ENCODE assay signal across 16 mouse cellular contexts in genomic region chr13:99493304-99493904, GRCm38 (mm10). TPM values are rescaled to one million over a fixed set of nuclear protein-coding genes. Genes with fewer than 3 reads are reported as not detected.
DNase-seq lines count a peak whose midpoint lies in the region; ATAC-seq and TF ChIP-seq lines count a peak whose summit lies in the region.
"Had no signal": no experiment of that assay in that cellular context is flagged by ENCODE, and none has a peak within 500 bp of the region (broad histone marks: within the 10 kb centered on the region; RNA-seq: fewer than 3 reads in every experiment).

No protein-coding gene starts in this region.

- no peak overlapping the region for H3K4me2 ChIP-seq in stomach, embryonic 16.5 days (ENCODE audit: low read depth, low read length)
- no peak overlapping the region for H3K4me2 ChIP-seq in stomach, postnatal 0 days (replicated peaks; ENCODE audit: low read depth)
- H3K4me2 ChIP-seq in hindbrain, embryonic 13.5 days = peak overlapping the region; percentile 34; the same call in 1 of the 2 replicates
- no peak overlapping the region for H3K4me2 ChIP-seq in midbrain, embryonic 16.5 days (ENCODE audit: low read length)
- H3K4me2 ChIP-seq: embryonic facial prominence, embryonic 15.5 days; heart, embryonic 15.5 days; liver, embryonic 12.5 days had no signal

- peak overlapping the region; percentile 32; the same call in 1 of the 2 replicates for H3K27ac ChIP-seq in stomach, embryonic 16.5 days (ENCODE audit: low read length)
- no peak overlapping the region for H3K27ac ChIP-seq in stomach, postnatal 0 days (replicated peaks)
- peak overlapping the region; percentile 82 for H3K27ac ChIP-seq in hindbrain, embryonic 13.5 days
- H3K27ac ChIP-seq in midbrain, embryonic 16.5 days (ENCODE audit: low read length) = peak overlapping the region; percentile 61; the same call in 1 of the 2 replicates
- H3K27ac ChIP-seq: embryonic facial prominence, embryonic 15.5 days; heart, embryonic 15.5 days; kidney, postnatal 0 days; liver, embryonic 12.5 days had no signal

- no peaks in the 10 kb centered on the region for H3K9me3 ChIP-seq in stomach, embryonic 16.5 days (replicated peaks; ENCODE audit: control insufficient read depth, low read length)
- no peaks in the 10 kb centered on the region for H3K9me3 ChIP-seq in stomach, postnatal 0 days (ENCODE audit: control insufficient read depth, low read length)
- H3K9me3 ChIP-seq in hindbrain, embryonic 13.5 days = no peaks in the 10 kb centered on the region
- H3K9me3 ChIP-seq in midbrain, embryonic 16.5 days (replicated peaks; ENCODE audit: control insufficient read depth, low read length, poor library complexity, severe bottlenecking) = no peaks in the 10 kb centered on the region
- H3K9me3 ChIP-seq: embryonic facial prominence, embryonic 15.5 days; heart, embryonic 15.5 days; liver, embryonic 12.5 days had no signal

- WGBS in stomach, embryonic 16.5 days = 90% methylated on average over 5 of the region's 5 CpGs
- WGBS in stomach, postnatal 0 days = 89% methylated on average over 5 of the region's 5 CpGs
- WGBS in hindbrain, embryonic 13.5 days = 30% methylated on average over 5 of the region's 5 CpGs
- 18% methylated on average over 5 of the region's 5 CpGs for WGBS in midbrain, embryonic 16.5 days
- 90% methylated on average over 5 of the region's 5 CpGs for WGBS in lung, adult 2 months

- DNase-seq in stomach, postnatal 0 days (ENCODE audit: low spot score) = no peak
- no peak for DNase-seq in adrenal gland, adult 18-20 months (ENCODE audit: low spot score in 2 of 2)
- DNase-seq in lung, adult 2 months = no peak
- DNase-seq: left cerebral cortex, postnatal 4 days; lung, postnatal 14 days had no signal

- peaks cover 14% of the 10 kb centered on the region for H3K4me1 ChIP-seq in stomach, embryonic 16.5 days (ENCODE audit: control insufficient read depth, insufficient read depth, low read length)
- no peaks in the 10 kb centered on the region for H3K4me1 ChIP-seq in stomach, postnatal 0 days (replicated peaks; ENCODE audit: control insufficient read depth, insufficient read depth)
- H3K4me1 ChIP-seq in hindbrain, embryonic 13.5 days (replicated peaks) = peaks cover 82% of the 10 kb centered on the region
- H3K4me1 ChIP-seq in midbrain, embryonic 16.5 days (ENCODE audit: control insufficient read depth, insufficient read depth, low read length) = peaks cover 38% of the 10 kb centered on the region
- no peaks in the 10 kb centered on the region for H3K4me1 ChIP-seq in lung, adult 2 months (ENCODE audit: control insufficient read depth, insufficient read depth, low read length)
- H3K4me1 ChIP-seq: liver, embryonic 12.5 days had no signal

- TF ChIP-seq EP300 in stomach, postnatal 0 days (optimal IDR thresholded peaks at IDR 0.05) = no peak

- TF ChIP-seq CTCF in stomach, postnatal 0 days (IDR thresholded peaks at IDR 0.05; ENCODE audit: low read depth) = no peak
- no peak for TF ChIP-seq CTCF in lung, adult 2 months (IDR thresholded peaks at IDR 0.05; ENCODE audit: insufficient read depth, low read length)

- ATAC-seq in stomach, embryonic 16.5 days (ENCODE audit: insufficient read depth, low FRiP score) = no peak
- ATAC-seq in stomach, postnatal 0 days (ENCODE audit: low FRiP score, low TSS enrichment) = no peak
- ATAC-seq in hindbrain, embryonic 13.5 days (ENCODE audit: low FRiP score) = peak; percentile 44; the same call in 1 of the 2 replicates
- ATAC-seq in midbrain, embryonic 16.5 days = no peak
- ATAC-seq in frontal cortex, adult (ENCODE audit: low TSS enrichment) = no peak
- ATAC-seq: inflammation-experienced regulatory T-cells, adult 6 months; liver, embryonic 12.5 days had no signal

- no peaks in the 10 kb centered on the region for H3K27me3 ChIP-seq in stomach, embryonic 16.5 days (ENCODE audit: control insufficient read depth, insufficient read depth, low read length)
- H3K27me3 ChIP-seq in stomach, postnatal 0 days (ENCODE audit: control insufficient read depth, insufficient read depth, low read length) = no peaks in the 10 kb centered on the region
- H3K27me3 ChIP-seq in hindbrain, embryonic 13.5 days = no peaks in the 10 kb centered on the region
- H3K27me3 ChIP-seq in midbrain, embryonic 16.5 days (ENCODE audit: control insufficient read depth, insufficient read depth, low read depth, low read length) = no peaks in the 10 kb centered on the region
- H3K27me3 ChIP-seq: embryonic facial prominence, embryonic 15.5 days; heart, embryonic 15.5 days; liver, embryonic 12.5 days had no signal

- no peak for TF ChIP-seq POLR2A in lung, adult 2 months (IDR thresholded peaks at IDR 0.05; ENCODE audit: borderline replicate concordance, extremely low read depth, low read depth, low read length)

- no peak overlapping the region for H3K9ac ChIP-seq in stomach, embryonic 16.5 days (ENCODE audit: low read length)
- no peak overlapping the region for H3K9ac ChIP-seq in stomach, postnatal 0 days (ENCODE audit: low read length)
- H3K9ac ChIP-seq in hindbrain, embryonic 13.5 days = peak overlapping the region; percentile 39
- H3K9ac ChIP-seq in midbrain, embryonic 16.5 days (ENCODE audit: low read depth, low read length) = no peak overlapping the region
- H3K9ac ChIP-seq: embryonic facial prominence, embryonic 15.5 days; heart, embryonic 15.5 days; liver, embryonic 12.5 days had no signal

- no peak overlapping the region for H3K4me3 ChIP-seq in stomach, embryonic 16.5 days (replicated peaks; ENCODE audit: low read length)
- no peak overlapping the region for H3K4me3 ChIP-seq in stomach, postnatal 0 days (ENCODE audit: low read depth, low read length)
- no peak overlapping the region for H3K4me3 ChIP-seq in hindbrain, embryonic 13.5 days
- H3K4me3 ChIP-seq in midbrain, embryonic 16.5 days (ENCODE audit: low read depth, low read length) = no peak overlapping the region
- no peak overlapping the region for H3K4me3 ChIP-seq in lung, adult 2 months (replicated peaks; ENCODE audit: extremely low read depth, low read depth, low read length)
- H3K4me3 ChIP-seq: embryonic facial prominence, embryonic 15.5 days; heart, embryonic 15.5 days; liver, embryonic 12.5 days had no signal

- no peaks in the 10 kb centered on the region for H3K36me3 ChIP-seq in stomach, embryonic 16.5 days (ENCODE audit: control insufficient read depth, insufficient read depth, low read length)
- H3K36me3 ChIP-seq in stomach, postnatal 0 days (ENCODE audit: control insufficient read depth, insufficient read depth, low read length) = no peaks in the 10 kb centered on the region
- H3K36me3 ChIP-seq in hindbrain, embryonic 13.5 days = peaks cover 38% of the 10 kb centered on the region
- peaks cover 5% of the 10 kb centered on the region; the same call in 1 of the 2 replicates for H3K36me3 ChIP-seq in midbrain, embryonic 16.5 days (ENCODE audit: control insufficient read depth, insufficient read depth, low read length)
- H3K36me3 ChIP-seq: embryonic facial prominence, embryonic 15.5 days; heart, embryonic 15.5 days; liver, embryonic 12.5 days had no signal

RNA-seq across cellular contexts. Expression of gene Map1b, which starts 22.9 kb away (rescaled TPM):
- 126 and 134 TPM in 2 replicates for polyA plus RNA-seq in stomach, embryonic 16.5 days (2015; fragmentation: Nextera tagmentation; extraction: Ambion mirVana)
- polyA plus RNA-seq in stomach, postnatal 0 days (2015; fragmentation: Nextera tagmentation; extraction: Ambion mirVana) = 54.1 and 63.8 TPM in 2 replicates
- 2,103 and 2,232 TPM in 2 replicates for polyA plus RNA-seq in hindbrain, embryonic 13.5 days (2015; fragmentation: Nextera tagmentation; extraction: Ambion mirVana)
- 1,966 and 2,233 TPM in 2 replicates for polyA plus RNA-seq in midbrain, embryonic 16.5 days (2015; fragmentation: Nextera tagmentation; extraction: Ambion mirVana)
- total RNA-seq in adrenal gland, adult 18-20 months (2021) = 100 to 1,000 TPM in 1 of 2 experiments, 10 to 100 TPM in 1; 78.5 to 120 TPM
- 2.3 and 4.1 TPM in 2 replicates for polyA plus RNA-seq in lung, adult 2 months (2012; rRNA removed)
- total RNA-seq: common myeloid progenitor, adult 5-6 weeks; MEL had no signal

Comparison
In these comparisons a context has a peak if more than half of its experiments do, and no peak if none do; other contexts are left out.
1. RNA of gene Map1b, which starts 22.9 kb away (polyA plus RNA-seq): 2,103 to 2,232 TPM in hindbrain, embryonic 13.5 days and 1,966 to 2,233 TPM in midbrain, embryonic 16.5 days; 126 to 134 TPM in stomach, embryonic 16.5 days, 54.1 to 63.8 TPM in stomach, postnatal 0 days and 2.3 to 4.1 TPM in lung, adult 2 months; every median in the first group is over 10 times any median in the second.